Mouse (Mus musculus) neural tube, embryonic 11.5 days (tissue): ENCODE results near the gene Gm10073. TPM values are rescaled to one million over a fixed set of nuclear protein-coding genes. Genes with fewer than 3 reads are reported as not detected.

Experiments
- ATAC-seq: fragments of 200-750 bp; cut with Nextera tagmentation; 2 replicates; pipeline ENCODE4 v1.8.0; 2017; ENCODE audit warnings: moderate number of reproducible peaks, mild to moderate bottlenecking, moderate TSS enrichment, moderate library complexity; ENCODE audit not compliant: insufficient read depth, low FRiP score, low TSS enrichment
- DNase-seq: peaks from one replicate; pipeline ENCODE4 v3.0.0-alpha.2; 2015; ENCODE audit warnings: low spot score
- H3K27ac ChIP-seq: fragments of 300-500 bp; sonication (generic); 2 replicates; pipeline ENCODE4 v1.5.1; 2014; ENCODE audit warnings: low read depth, mild to moderate bottlenecking, low read length
- H3K27me3 ChIP-seq: fragments of 300-500 bp; sonication (generic); 2 replicates; pipeline ENCODE4 v1.6.1; 2014; ENCODE audit warnings: mild to moderate bottlenecking, low read length, mixed read lengths; ENCODE audit not compliant: control insufficient read depth, insufficient read depth
- H3K36me3 ChIP-seq: fragments of 300-500 bp; sonication (generic); 2 replicates; pipeline ENCODE4 v1.6.1; 2014; ENCODE audit warnings: mild to moderate bottlenecking, low read length, moderate library complexity, mixed read lengths; ENCODE audit not compliant: control insufficient read depth, insufficient read depth
- H3K4me1 ChIP-seq: fragments of 300-500 bp; sonication (generic); 2 replicates; pipeline ENCODE4 v1.6.1; 2014; ENCODE audit warnings: low read length, mixed read lengths; ENCODE audit not compliant: control insufficient read depth, insufficient read depth
- H3K4me2 ChIP-seq: fragments of 300-500 bp; sonication (generic); 2 replicates; pipeline ENCODE4 v1.6.1; 2014; ENCODE audit warnings: low read depth, mild to moderate bottlenecking, moderate library complexity
- H3K4me3 ChIP-seq: fragments of 300-500 bp; sonication (generic); 2 replicates; pipeline ENCODE4 v1.5.1; 2014; ENCODE audit warnings: low read depth, low read length
- H3K9ac ChIP-seq: fragments of 300-500 bp; sonication (generic); 2 replicates; pipeline ENCODE4 v1.6.1; 2014; ENCODE audit warnings: mild to moderate bottlenecking, low read length
- H3K9me3 ChIP-seq: fragments of 300-500 bp; sonication (generic); 2 replicates; pipeline ENCODE4 v1.6.1; 2016; ENCODE audit warnings: low read length; ENCODE audit not compliant: control insufficient read depth
- WGBS: fragments of 180-500 bp; shearing (Covaris S2); extraction: QIAGEN DNeasy Blood & Tissue Kit; methylation state at CpG from one replicate; pipeline ENCODE4 v1.1.7; 2014; 5-methylcytosine and 5-hydroxymethylcytosine counted together
- polyA plus RNA-seq: library from polyadenylated mRNA; unstranded; fragments of >200 nt; fragmentation: Nextera tagmentation; extraction: Ambion mirVana; gene quantifications from 2 replicates; pipeline ENCODE4 v1.2.1, GENCODE M21; 2014

Gm10073 gene
- polyA plus RNA-seq, 1 experiment from 2014 or later: 4.8 TPM

DNA sequence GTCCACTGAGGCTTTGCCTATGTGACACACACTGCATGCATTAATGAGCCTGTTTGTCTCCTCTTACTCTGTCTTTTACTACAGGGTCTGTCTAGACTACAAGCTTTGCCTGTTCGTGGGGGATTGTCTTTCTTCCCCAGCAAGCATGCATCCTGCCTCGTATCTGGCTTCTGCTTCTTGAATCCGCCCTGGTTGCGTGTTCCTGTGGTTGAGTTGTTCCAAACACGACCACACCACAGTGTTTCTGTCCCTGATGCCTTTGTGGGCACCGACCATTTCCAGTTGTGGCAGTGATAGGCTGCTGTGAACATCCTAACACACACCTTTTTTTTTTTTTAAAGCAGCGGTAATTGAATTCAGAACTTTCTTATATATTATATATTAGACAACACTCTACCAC, 39.6 kb downstream of the Gm10073 start:
- H3K4me1 ChIP-seq: no peaks in the 10 kb centered on the region
- ATAC-seq (no peak), DNase-seq (no peak)
- H3K9ac ChIP-seq: no peak overlapping the region
- no peaks in the 10 kb centered on the region for H3K27me3 ChIP-seq
- no peak overlapping the region for H3K4me2 ChIP-seq
- no peaks in the 10 kb centered on the region for H3K9me3 ChIP-seq
- 87% methylated on average over 7 of the region's 7 CpGs for WGBS
- H3K4me3 ChIP-seq: no peak overlapping the region
- no peaks in the 10 kb centered on the region for H3K36me3 ChIP-seq
- H3K27ac ChIP-seq: no peak overlapping the region

- DNase-seq: no peak
- ATAC-seq: no peak
- H3K36me3 ChIP-seq: no peaks in the 10 kb centered on the region
- no peaks in the 10 kb centered on the region for H3K27me3 ChIP-seq
- no peak overlapping the region for H3K4me3 ChIP-seq
- no peak overlapping the region for H3K9ac ChIP-seq
- H3K4me2 ChIP-seq: no peak overlapping the region
- no peaks in the 10 kb centered on the region for H3K9me3 ChIP-seq
- H3K27ac ChIP-seq: no peak overlapping the region
- no peaks in the 10 kb centered on the region for H3K4me1 ChIP-seq
- 74% methylated on average over 4 of the region's 4 CpGs for WGBS
Observed at GRCm38 (mm10) chr8:106530566-106530965, 42.7 kb downstream of the Gm10073 start.

- no peak overlapping the region for H3K9ac ChIP-seq
- no peak overlapping the region for H3K4me3 ChIP-seq
- no peaks in the 10 kb centered on the region for H3K9me3 ChIP-seq
- no peak overlapping the region for H3K27ac ChIP-seq
- ATAC-seq: no peak
- no peaks in the 10 kb centered on the region for H3K4me1 ChIP-seq
- no peaks in the 10 kb centered on the region for H3K27me3 ChIP-seq
- H3K36me3 ChIP-seq: no peaks in the 10 kb centered on the region
- 97% methylated on average over 10 of the region's 10 CpGs for WGBS
- H3K4me2 ChIP-seq: no peak overlapping the region
- DNase-seq: no peak
Observed at GRCm38 (mm10) chr8:106529885-106530482, 43.3 kb downstream of the Gm10073 start.

GRCm38 (mm10) chr8:106528596-106529249, 44.5 kb downstream of the Gm10073 start:
- Histone ChIP-seq H3K4me2 (no peak overlapping the region), H3K9ac (no peak overlapping the region), H3K9me3 (no peaks in the 10 kb centered on the region), H3K4me3 (no peak overlapping the region), H3K36me3 (no peaks in the 10 kb centered on the region), H3K27ac (no peak overlapping the region), H3K27me3 (no peaks in the 10 kb centered on the region), H3K4me1 (no peaks in the 10 kb centered on the region)
- ATAC-seq (no peak), DNase-seq (no peak)
- whole genome bisulfite sequencing: 83% methylated on average over 9 of the region's 9 CpGs

DNA sequence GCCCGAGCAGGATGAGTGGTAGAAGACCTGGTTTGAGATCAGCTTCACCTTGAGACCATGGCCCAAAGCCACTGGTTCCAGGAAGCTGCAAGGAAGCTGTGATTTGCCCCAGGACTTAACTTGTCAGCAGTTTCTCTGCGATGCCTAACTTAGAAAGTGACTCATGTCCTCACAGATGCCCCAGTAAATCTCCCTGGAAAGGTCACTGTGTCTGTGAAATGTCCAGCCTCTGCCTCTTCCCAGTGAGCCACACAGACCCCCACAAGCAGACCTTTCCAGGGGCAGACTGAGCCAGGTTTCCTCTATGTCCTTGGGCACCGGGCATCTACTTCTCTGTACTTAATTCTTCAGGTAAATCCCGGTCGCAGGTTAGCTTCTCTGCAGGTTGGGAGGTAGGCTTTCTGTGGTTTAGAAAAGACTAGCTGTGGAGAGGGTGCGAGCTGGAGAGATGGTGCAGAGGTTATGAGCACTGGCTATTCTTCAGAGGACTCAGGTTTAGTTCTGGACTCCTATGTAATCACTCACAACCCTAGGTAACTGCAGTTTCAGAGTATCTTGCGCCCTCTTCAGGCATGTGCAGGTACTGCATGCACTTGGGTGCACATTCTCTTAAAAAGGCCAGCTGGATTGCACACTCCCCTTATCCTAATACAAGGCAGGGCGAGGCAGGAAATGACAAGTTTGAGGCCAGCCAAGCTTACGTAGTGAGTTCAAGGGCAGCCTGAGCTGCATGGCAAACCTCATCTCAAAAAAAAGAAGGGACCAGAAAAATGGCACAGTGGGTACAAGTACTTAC, 45.8 kb downstream of the Gm10073 start:
- DNase-seq (no peak), ATAC-seq (no peak)
- Histone ChIP-seq H3K4me3 (no peak overlapping the region), H3K4me2 (no peak overlapping the region), H3K27ac (no peak overlapping the region), H3K9ac (no peak overlapping the region), H3K9me3 (no peaks in the 10 kb centered on the region), H3K4me1 (no peaks in the 10 kb centered on the region), H3K36me3 (no peaks in the 10 kb centered on the region), H3K27me3 (no peaks in the 10 kb centered on the region)
- 88% methylated on average over 9 of the region's 9 CpGs for WGBS

GRCm38 (mm10) chr8:106526725-106527124, 46.5 kb downstream of the Gm10073 start:
- DNase-seq: no peak
- Histone ChIP-seq H3K27ac (no peak overlapping the region), H3K36me3 (no peaks in the 10 kb centered on the region), H3K9ac (no peak overlapping the region), H3K4me2 (no peak overlapping the region), H3K4me1 (no peaks in the 10 kb centered on the region), H3K27me3 (no peaks in the 10 kb centered on the region), H3K9me3 (no peaks in the 10 kb centered on the region), H3K4me3 (no peak overlapping the region)
- WGBS: 67% methylated on average over 6 of the region's 6 CpGs
- no peak for ATAC-seq

Other genes with a start within 250 kb of the Gm10073 start
- 17.2 and 19.6 TPM in 2 replicates for gene Smpd3, start 235.5 kb downstream of the Gm10073 start, polyA plus RNA-seq
- 27.8 and 28.4 TPM in 2 replicates for gene Zfp90, start 158.1 kb downstream of the Gm10073 start, polyA plus RNA-seq
- gene 6030452D12Rik, start 72.9 kb downstream of the Gm10073 start, polyA plus RNA-seq: not detected in 2 replicates
- 5.4 and 7.5 TPM in 2 replicates for gene Cdh3, start 62.6 kb downstream of the Gm10073 start, polyA plus RNA-seq
- 5.6 and 5.7 TPM in 2 replicates for gene Cdh1, start 29.9 kb upstream of the Gm10073 start, polyA plus RNA-seq
- gene Tango6, start 109.6 kb upstream of the Gm10073 start, polyA plus RNA-seq: 7.8 and 9.0 TPM in 2 replicates